Mouse (Mus musculus): ENCODE data around the gene Osbpl10.
"Not testable (repeated sequence)": the region's sequence is repeated elsewhere in the genome, so short reads cannot be mapped to it uniquely, and the experiment has no call there.

Osbpl10 gene

DNA sequence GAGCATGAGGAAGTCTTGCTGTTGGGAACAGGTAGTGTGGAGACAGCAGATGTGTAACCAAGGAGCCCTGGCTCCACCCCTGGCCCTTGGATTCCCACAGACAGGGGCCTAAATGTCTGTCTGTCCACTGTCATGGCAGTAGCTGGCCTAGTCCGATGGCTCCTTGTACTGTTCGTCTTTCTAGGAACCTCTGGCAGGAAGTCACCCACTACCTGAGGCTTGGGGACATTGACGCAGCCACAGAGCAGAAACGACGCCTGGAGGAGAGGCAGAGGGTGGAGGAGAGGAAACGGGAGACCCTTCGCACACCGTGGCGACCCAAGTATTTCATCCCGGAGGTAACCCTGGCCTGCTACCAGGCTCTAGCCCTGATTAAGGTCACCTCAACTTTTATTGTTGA lies 251.3 kb downstream of the Osbpl10 start:
- DNase-seq = no peak

DNA sequence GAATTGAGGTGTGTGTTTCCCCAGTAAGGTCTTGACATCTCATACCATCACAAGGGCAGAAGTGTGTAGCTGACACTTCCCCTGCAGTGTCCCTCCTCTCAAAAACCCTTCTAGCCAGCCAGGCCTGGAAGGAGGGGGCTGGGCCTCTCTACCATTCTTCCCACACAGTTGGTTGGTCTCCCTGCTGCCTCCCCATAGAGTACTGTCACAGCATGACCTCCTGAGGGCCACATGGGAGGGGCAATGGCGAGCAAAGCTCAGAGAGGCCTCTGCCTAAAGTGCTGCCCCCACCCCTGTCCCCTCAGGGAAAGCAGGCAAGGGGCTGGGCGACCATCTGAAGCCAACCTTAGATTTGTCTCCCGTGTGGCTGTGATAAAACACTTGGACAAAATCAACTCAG lies 251.8 kb downstream of the Osbpl10 start:
- no peak for DNase-seq

DNA sequence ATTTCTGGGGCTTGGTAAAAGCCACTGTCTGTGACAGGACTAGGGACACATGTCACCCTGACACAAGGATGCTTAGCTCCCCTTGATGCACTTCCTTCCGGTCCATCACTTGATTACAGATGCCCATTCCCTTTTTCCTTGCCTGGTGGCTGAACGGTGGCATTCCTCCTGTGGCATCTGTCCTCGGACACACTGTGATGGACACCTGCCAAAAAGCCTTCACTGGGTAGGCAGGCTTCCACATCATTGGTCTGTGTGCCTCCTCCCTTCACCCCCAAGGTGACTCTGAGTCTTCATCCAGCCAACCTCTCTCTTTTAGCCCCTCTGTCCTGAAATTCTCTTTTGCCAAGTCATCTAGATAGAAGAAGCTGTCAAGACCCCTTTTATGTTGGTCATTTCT lies 253.1 kb downstream of the Osbpl10 start:
- DNase-seq = no peak

DNA sequence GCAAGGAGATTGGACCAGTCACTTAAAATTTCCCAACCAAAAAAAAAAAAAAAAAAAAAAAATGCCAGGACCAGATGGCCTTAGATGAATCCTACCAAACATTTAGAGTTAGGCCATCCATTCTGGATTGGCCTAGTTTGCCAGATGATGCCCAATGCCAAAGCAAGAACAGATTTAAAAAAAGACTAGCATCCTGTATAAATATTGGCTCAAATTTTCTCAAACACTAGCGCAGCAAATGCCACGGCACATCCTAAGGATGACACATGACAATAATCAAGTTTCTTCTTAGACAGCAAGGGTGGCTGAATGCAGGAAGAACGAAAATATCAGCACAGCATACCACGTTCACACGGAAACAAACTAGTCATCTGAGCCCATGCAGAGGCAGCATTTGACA lies 255.4 kb downstream of the Osbpl10 start:
- no peak for DNase-seq

DNA sequence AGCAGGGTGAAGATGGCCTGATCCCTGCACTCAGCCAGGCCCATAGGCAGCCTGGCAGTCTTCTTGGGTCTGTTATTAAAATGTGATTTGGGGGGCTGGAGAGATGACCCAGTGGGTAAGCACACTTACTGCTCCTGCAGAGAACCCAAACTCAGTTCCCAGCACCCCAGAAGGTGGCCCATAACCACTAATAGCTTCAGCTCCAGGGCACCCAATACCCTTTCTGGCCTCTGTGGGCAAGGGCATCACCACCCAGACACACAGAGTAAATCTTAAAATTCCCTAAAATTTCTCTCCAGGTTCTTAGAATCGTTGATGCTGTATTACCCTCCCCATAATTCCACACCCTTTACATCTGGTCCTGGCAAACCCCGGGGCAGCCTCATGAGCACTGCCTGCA lies 256.2 kb downstream of the Osbpl10 start:
- DNase-seq = no peak

DNA sequence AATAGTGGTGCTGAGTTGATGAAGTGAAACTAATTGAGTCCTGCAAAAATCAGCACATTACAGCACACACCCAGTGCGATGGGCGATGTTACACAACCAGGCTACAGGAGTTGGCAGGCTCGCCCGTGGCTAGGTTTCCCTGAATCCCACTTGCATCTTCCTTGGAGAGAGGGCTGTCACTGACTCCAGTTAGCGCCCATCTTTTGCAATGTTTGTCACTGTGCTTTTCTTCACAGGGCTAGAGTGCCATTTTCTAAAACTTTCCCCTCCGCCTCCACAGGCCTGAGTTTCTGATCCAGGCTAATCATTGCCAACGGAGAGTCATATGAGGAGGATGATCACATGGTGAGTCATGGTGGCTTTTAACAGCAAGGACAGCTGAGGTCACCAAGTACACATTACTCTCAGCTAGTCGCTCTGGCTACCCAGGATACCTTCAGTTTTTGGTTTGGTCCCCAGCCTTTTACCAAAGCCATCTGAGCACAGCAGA lies 258.0 kb downstream of the Osbpl10 start:
- DNase-seq = no peak

DNA sequence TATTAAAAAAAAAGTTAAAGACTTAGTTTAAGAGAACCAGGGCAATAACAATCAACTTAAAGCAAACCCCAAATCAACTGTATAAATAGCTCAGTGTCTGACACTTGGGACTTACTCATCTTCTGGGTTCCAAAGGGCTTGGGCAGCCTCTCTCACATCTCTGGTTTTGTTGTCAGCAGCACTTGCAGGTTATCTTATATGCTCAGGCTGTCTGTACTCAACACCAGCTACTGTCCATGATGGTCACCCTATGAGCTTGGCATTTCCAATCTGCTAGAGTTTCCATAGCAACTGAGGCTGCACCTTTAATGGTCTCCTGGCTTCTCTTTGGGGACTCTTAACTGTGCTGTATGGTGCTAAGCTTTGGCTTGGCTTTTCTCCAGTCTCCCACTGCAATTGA lies 259.6 kb downstream of the Osbpl10 start:
- DNase-seq = no peak

DNA sequence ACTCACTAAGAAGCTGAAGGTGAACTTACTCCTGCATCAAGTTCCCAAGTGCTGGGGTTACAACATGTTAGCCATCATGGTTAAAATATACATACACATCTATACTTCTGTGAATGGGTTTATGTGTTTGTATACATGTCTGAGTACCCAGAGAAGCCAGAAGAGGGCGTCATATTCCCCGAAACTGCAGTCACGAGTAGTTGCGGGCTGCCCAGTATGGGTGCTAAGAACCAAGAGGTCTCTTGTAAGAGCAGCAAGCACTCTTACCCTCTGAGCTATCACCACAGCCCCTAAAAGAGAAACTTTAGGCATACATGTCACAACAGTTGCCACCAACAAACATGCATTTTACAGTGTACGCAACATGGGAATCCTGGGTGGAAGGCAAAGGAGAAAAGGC lies 261.5 kb downstream of the Osbpl10 start:
- DNase-seq = no peak

DNA sequence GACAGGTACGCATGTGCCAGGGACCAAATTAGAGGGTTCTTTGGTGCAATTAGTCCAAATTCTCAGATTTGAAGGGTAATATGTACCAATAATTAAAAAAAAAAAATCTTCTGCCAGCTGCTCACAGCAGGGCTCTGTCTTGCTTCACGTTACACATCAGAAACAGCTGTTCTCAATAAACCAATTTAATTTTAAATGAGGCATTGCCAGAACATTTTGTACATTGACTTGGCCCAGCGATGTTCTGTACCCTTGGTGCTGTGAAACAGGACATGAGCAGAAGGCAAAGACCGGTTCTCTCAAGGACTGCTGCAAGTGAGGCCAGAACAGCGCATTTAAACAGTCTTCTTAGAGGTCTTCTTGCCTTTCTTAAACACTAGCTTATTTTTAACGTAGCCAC lies 265.3 kb downstream of the Osbpl10 start:
- DNase-seq = no peak

DNA sequence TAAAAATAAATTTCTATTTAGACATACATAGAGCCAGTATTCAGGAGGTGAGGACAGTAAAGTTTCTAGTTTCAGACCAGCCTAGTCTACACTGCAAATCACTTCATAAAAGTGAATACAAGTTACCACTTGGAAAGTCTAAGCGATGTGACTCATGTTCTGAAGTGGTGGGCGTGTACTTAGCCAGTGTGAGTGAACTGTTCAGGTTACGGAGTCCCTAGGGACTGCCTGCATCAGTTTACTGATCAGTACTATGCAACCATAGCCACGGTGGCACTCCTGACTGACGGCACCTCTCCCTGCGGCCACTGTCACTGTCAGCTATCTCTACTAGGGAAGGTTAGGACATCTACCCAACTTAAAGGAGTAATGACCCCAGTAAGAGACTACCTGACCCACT lies 266.7 kb downstream of the Osbpl10 start:
- DNase-seq = no peak

DNA sequence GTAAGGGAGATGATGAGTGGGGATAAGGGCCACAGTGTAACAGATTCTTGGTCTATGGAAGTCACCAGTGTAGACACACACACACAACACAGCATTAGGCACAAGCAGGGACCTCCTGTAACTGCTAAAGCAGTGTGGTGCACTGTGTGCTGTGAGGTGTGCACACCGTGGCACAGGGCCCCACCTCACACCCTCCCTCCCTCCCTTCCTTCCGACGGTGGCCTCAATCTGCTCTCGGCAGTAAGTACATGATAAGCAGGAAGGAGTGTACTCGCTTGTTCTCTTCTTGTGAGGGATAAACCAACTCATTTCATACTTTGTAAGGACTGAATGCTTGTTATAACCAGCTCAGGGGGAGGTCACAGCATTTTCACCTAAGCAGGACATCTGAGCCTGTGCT lies 270.8 kb downstream of the Osbpl10 start:
- no peak for DNase-seq

DNA sequence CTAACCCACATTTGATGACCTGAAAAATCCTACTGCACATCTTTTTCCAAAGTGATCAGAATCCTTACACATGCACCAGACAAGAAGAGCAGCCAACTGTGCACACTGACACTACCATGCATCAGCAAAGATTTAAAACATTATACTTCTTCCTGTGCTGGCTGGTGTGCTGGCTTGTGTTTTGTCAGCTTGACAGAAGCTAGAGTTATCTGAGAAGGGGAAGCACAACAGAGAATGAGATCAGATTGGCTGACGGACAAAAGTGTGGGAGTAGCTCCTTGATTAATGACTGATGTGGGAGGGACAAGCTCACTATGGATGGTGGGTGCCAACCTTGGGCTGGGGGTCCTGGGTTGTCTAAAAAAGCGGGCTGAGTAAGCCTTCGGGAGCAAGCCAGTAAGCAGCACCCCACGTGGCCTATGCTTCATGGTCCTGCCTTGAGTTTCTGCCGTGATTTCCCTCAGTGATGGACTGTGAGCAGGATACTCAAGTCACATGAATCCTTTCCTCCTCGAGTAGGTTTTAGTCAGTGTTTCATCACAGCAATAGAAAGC lies 279.4 kb downstream of the Osbpl10 start:
- no peak for DNase-seq

DNA sequence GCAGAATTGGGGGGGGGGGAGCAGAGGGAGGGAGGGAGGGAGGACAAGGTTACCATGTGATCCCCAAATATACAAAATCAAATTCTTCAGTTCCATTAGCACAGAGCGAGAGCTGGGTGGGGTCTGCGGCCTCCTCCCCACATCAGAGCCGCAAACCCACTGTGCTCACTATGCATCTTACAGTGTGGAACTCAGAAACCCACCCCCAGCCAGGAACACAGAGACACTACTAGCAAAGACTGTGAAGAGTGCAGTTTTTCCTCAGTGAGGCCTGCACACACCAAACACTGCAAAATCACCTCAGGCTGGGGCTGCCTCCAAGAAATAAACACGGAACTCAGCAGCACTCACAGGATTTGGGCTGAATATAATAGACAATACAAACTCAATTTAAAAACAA lies 281.5 kb downstream of the Osbpl10 start:
- no peak for DNase-seq

DNA sequence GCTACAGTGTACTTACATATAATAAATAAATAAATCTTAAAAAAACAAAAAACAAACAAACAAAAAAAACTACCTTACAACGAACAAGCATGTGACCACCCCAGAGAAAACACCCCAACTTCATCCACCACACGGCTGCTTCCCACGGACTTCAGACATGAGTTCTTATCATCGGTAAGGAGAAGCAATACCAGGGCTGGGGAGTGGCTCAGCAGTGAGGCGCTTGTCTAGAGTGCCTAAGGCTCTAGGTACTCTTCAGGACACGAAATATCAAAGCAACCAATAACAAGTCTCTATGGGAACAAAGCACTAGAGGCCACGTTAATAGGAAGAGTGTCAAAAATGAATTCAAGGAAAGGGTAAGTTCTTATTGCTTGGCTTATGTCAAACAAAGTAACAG lies 282.1 kb downstream of the Osbpl10 start:
- no peak for DNase-seq

DNA sequence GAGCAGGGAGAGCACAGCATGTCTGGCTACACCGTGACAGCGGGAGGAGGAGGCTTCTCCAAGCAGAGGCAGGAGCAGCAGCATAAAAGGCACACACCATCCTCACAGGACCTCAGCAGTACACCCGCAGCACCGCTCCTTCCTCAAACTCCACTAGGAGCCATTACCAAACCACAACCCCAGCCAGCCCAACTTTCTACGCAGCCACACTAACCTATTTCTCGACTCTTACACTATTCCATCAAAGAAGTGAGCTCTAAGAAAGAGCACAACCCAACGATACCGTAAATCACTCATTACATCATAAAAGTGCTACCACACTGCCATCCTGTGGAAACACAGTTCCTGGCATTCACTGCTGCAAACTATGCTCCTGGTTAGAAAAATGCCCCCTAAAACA lies 283.1 kb downstream of the Osbpl10 start:
- DNase-seq = no peak

DNA sequence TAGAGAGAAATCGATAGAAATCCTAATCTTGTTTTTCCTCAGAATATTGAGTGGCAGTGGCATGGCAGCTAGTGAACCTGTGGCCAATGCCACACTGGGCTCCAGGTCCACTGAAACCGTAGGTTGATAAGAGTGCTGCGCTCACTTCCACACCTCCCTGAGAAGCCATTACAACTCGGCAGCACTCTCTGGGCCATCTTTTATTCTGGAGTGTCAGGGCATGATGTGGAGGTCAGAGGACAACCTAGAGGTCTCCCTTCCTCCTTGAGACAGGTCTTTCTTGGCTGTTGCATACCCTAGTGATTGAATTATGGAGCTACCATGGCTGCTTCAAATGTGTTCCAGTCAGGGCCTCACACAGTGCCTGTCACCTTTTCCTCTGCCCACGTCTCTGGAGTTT lies 283.5 kb downstream of the Osbpl10 start:
- no peak for DNase-seq

DNA sequence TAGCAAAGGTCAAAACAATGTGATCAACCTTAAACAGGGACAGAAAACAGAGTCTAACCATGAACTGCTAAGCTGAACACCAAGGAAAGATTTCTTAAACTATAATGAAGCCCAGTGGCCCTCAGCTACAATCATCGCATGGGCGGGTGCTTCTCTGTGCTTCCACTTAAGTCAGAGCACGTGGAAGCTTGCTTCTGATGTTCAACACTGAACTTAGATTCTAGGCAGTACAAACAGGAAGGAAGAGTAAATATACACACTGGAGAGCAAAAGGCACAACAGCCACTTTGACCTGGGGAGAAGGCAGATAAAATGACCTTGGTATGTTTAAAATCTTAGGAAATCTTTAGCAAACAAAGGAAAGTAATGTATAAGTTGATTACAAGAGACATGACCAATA lies 293.2 kb downstream of the Osbpl10 start:
- DNase-seq = no peak

DNA sequence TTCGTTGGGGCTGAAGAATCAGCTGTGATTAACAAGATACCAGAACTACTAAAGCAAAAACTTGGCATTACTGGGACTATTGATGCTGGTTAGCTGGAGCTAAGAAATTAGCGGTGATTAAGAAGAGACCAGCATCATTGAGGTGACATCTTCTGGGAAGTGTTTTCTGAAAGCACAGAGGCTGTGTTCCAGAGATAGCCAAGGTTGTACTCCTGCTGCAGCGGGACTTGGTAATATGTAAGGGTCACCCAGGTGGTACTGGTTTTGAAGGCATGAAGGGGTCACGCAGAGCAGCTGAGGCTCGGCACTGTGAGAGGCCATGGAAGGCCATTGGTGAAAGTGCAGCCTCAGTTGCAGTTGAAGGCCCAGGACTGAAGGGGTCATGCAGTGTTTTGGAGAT lies 294.1 kb downstream of the Osbpl10 start:
- not testable (repeated sequence) for DNase-seq

DNA sequence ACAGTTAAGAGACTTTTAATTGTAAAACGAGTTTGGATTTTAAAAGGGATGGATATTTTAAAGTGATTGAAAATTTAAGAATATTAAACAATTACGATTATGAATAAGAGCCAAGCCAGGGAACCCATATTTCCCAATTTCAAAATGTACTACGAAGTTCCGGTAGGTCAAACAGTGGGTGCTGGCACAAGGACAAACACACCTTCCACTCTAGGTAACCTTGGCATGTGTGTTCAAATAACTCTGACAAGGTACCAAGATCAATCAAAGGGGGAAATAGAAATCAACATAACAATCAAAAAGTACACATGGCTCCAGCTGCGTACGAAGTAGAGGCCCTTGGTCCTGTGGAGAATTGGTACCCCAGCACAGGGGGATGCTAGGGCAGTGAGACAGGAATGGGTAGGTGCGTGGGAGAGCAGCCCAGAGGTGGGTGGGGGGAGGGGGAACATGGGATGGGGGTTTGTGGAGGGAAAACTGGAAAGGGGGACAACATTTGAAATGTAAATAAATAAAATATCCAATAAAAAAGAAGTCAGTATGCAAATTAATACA lies 294.8 kb downstream of the Osbpl10 start:
- no peak for DNase-seq

DNA sequence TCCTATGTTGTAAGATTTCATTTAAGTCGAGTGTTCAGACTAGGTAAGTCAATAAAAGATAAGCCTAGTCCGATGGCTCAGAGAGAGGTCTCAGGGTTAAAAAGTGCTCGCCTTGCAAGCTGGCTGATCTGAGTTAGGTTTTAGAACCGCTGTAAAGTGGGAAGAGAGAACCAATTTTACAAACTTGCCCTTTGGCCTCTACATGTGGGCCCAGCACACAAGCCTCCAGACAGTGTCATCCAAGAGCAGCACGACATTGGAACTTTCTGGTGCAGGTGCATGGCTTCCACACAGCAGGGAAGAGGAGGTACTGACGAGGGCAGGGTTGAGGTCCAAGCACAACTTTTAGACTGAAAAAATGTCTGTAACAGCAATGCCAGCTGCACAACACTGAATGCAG lies 296.4 kb downstream of the Osbpl10 start:
- DNase-seq = no peak

DNA sequence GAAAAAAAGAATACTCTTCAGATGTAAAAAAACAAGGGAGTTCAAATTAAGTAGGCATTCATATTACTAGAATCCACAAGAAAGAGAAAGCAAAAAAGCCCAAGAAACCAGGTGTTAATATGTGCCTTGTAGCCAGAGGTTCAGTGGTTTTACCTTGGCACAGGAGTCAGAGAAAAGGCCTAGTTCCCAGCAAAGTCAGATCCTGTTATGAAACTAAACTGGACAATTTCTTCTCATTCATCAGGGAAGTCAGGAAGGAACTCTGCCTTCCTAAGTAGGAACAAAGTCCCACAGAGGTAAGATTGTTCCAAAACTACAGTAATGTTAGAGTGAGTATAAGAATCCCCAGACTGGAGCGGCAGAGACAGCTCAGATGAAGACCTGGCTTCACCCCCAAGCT lies 300.3 kb downstream of the Osbpl10 start:
- DNase-seq = no peak
